Mouse (Mus musculus) cortical plate, adult 2 months (tissue): ENCODE results near the gene Hmgcs1. TPM values are rescaled to one million over a fixed set of nuclear protein-coding genes. Genes with fewer than 3 reads are reported as not detected.

Source experiments
- H3K27ac ChIP-seq: fragments of 200-500 bp; 2 replicates; pipeline ENCODE4 v1.5.1; 2012; ENCODE audit warnings: low read length, control low read depth, inconsistent platforms; ENCODE audit not compliant: insufficient read depth
- H3K4me1 ChIP-seq: fragments of 200-500 bp; 2 replicates; pipeline ENCODE4 v1.6.1; 2011; ENCODE audit warnings: low read length; ENCODE audit not compliant: control insufficient read depth, insufficient read depth
- H3K4me3 ChIP-seq: fragments of 200-500 bp; 2 replicates; pipeline ENCODE4 v1.5.1; 2011; ENCODE audit warnings: mild to moderate bottlenecking, low read length, control low read depth; ENCODE audit not compliant: insufficient read depth
- CTCF ChIP-seq: fragments of 200-500 bp; IDR thresholded peaks from 2 replicates; pipeline ENCODE4 v1.5.1; 2011; ENCODE audit warnings: mild to moderate bottlenecking, control low read depth, low read length; ENCODE audit not compliant: insufficient read depth; ENCODE audit errors: extremely low read depth
- POLR2A ChIP-seq: fragments of 200-500 bp; IDR thresholded peaks from 2 replicates; pipeline ENCODE4 v1.6.1; 2011; ENCODE audit warnings: mild to moderate bottlenecking, low read length, control low read depth; ENCODE audit not compliant: insufficient read depth; ENCODE audit errors: extremely low read depth
- polyA plus RNA-seq: library from polyadenylated mRNA; depleted of rRNA; stranded (reverse); fragments of >200 nt; gene quantifications from 2 replicates; pipeline ENCODE4 v1.2.3, GENCODE M21; 2012; rRNA removed

Hmgcs1 gene
- polyA plus RNA-seq = 186 and 222 TPM in 2 replicates

DNA sequence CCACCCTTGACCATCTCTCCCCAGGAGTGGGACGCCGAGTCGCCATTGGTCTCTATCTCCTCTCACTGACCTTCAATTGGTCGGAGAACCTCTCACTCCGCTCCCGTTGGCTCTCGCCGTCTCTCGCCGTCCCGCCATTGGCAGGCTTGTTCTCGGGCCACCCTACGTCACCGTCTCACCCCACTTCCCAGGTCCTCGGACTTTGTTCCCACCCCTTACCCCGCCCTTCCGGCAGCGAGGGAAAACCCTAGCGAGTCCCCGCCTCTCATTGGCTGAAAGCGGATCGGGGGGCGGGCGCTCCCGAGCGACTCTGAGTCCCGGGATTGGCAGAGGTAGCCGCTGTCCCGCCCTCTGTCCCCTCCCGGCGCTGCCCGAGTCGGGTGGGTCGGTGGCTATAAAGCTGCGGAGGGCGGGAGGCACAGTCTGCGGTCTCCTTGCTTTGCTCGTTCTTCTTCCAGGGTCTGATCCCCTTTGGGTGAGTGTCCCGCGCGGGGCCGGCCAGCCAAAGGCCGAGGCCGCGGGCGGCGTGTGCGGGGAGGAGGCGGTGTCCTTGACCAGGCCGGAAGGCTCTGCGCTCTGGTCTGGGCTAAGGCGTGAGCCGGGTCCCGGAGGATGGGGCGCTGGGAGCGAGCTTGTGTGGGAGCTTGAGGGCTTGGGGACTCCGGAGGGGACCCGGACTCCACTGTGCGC lies at the start of gene Hmgcs1:
TSS of gene Hmgcs1 (plus strand) at position 341 of the 690 bp plus-strand sequence.
- peaks cover 8% of the 10 kb centered on the region for H3K4me1 ChIP-seq
- H3K4me3 ChIP-seq = peak within 1 kb of the TSS; percentile 88
- TF ChIP-seq CTCF (no peak), POLR2A (peak; percentile 96)

DNA sequence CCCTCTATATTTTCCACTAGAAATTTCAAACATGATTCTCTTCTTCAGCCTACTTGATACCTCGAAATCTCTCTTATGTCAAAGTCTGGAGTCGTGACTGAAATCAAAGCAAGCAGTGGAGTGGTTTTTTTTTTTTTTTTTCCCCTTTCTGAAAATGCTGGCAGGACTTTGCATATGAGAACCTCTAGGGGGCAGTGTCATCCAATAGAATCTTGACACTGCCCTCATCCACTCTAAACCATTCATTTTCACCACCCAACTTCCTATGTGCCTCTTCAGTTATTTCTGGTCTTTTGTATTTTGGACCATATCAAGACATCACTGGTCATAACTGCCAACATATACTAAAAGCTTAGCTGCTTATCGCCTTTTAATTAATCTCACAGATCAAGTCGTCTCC lies 49.7 kb upstream of the Hmgcs1 start:
- TF ChIP-seq POLR2A (no peak), CTCF (peak; percentile 44; the same call in 1 of the 2 replicates)
- H3K27ac ChIP-seq = no peak overlapping the region
- no peak overlapping the region for H3K4me3 ChIP-seq
- H3K4me1 ChIP-seq = no peaks in the 10 kb centered on the region; the same call in 1 of the 2 replicates

More for the DNA sequence above, at the start of gene Hmgcs1:
- peak within 1 kb of the TSS; percentile 90 for H3K27ac ChIP-seq

GRCm38 (mm10) chr13:119641145-119641544 lies 49.0 kb upstream of the Hmgcs1 start:
- no peaks in the 10 kb centered on the region; the same call in 1 of the 2 replicates for H3K4me1 ChIP-seq
- TF ChIP-seq POLR2A (no peak), CTCF (no peak)

DNA sequence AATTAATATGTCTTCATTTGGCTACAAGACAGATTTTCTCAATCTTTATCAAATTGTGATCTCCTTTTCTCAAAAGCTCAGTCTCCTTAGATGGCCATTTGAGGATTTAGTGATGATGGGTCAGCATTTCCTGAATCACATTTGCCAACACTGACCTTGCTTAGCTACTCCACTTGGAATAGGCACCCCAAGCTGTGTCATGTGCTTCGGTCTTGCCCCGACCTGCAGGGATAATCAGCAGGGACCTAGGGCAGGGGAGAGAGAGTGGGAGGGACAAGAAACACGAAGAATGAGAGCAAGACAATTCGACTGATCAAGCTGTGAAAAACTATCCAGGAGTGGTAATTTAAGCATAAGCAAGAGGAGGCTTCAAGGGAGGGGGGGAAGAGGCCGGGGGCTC lies 45.4 kb upstream of the Hmgcs1 start:
- peaks cover 2% of the 10 kb centered on the region for H3K4me1 ChIP-seq
- TF ChIP-seq CTCF (no peak), POLR2A (no peak)
- H3K4me3 ChIP-seq = no peak overlapping the region
- H3K27ac ChIP-seq = no peak overlapping the region

More at GRCm38 (mm10) chr13:119641145-119641544, 49.0 kb upstream of the Hmgcs1 start:
- H3K4me3 ChIP-seq = no peak overlapping the region
- H3K27ac ChIP-seq = no peak overlapping the region

DNA sequence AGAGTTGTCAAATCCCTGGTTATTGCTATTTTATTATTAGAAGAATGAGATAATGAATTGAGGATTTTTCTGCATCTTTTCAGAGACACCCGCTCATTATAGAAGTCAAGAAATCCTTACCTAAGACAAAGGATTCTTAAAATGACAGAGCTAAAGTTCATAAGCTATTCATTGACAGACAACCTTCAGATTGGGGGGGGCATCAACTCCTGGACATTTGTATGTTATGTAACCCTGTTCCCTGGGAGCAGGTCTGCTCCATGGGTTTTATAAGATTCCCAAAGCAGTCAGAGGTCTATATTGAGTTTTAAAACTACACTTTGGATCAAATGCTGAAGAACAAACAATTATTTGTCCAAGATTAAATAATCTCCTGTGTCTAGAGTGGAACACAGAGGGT lies 43.7 kb upstream of the Hmgcs1 start:
- peaks cover 2% of the 10 kb centered on the region for H3K4me1 ChIP-seq
- H3K27ac ChIP-seq = no peak overlapping the region
- TF ChIP-seq CTCF = no peak
- TF ChIP-seq POLR2A = no peak
- H3K4me3 ChIP-seq = no peak overlapping the region

DNA sequence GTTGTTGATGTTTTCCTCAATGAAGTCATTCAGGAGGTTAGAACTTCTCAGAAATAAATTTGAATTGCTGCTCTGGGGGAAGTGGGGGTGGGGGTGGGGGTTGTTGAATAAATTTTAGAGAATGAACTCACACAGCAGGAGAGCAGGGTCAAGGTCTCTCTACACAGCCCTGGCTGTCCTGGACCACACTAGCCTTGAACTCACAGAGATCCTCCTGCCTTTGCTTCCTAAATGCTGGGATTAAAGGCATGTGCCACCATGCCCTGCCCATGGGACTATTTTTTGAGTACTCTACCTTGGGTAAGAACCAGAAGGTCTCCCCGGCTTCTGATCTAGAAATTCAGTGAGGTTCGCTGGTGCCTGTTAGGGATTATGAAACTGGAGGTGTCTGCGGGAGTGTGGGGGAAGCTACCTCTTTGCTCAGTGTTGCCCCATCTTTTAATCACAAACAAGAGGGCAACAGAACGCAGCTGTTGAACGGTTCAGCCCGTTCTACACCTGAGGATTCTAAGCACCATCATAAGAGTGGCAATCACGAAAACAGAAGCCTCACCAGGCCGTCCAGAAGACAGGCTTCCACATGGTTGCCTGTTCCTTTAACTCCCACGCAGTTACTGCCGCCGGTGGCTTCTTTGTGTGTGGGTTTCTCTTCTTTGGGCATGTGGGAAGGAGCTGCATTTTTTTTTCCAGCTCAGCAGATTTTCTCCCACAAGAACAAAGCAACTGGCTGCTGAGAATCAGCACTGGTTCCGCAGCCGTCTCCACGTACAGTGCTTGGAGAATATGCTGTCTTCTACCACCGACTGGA lies 41.1 kb upstream of the Hmgcs1 start:
- Histone ChIP-seq H3K27ac (peak overlapping the region; percentile 26; the same call in 1 of the 2 replicates), H3K4me1 (peaks cover 2% of the 10 kb centered on the region), H3K4me3 (no peak overlapping the region)
- TF ChIP-seq CTCF (no peak), POLR2A (peak; percentile 55)

DNA sequence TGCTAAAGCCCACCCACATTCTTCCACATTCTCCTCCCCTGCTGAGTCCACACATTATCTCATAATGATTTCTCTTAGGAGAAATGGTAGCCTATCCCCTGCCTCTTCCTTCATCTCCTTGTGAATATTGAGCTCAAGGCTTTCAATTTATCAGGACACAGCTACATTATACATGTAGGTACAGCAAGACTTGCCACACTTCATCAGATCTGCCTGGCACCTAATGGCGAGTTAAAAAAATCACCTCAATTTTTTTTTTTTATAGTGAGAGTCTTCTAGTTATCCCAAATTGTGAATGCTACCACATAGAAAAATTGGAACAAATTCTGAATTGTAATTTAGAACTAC lies 40.5 kb upstream of the Hmgcs1 start:
- Histone ChIP-seq H3K27ac (peak overlapping the region; percentile 26; the same call in 1 of the 2 replicates), H3K4me3 (no peak overlapping the region), H3K4me1 (peaks cover 2% of the 10 kb centered on the region)
- TF ChIP-seq POLR2A = no peak

GRCm38 (mm10) chr13:119654734-119655133 lies 35.4 kb upstream of the Hmgcs1 start:
- H3K4me1 ChIP-seq = peaks cover 3% of the 10 kb centered on the region; the same call in 1 of the 2 replicates
- H3K27ac ChIP-seq = no peak overlapping the region
- no peak overlapping the region for H3K4me3 ChIP-seq
- no peak for TF ChIP-seq POLR2A
- TF ChIP-seq CTCF = no peak

DNA sequence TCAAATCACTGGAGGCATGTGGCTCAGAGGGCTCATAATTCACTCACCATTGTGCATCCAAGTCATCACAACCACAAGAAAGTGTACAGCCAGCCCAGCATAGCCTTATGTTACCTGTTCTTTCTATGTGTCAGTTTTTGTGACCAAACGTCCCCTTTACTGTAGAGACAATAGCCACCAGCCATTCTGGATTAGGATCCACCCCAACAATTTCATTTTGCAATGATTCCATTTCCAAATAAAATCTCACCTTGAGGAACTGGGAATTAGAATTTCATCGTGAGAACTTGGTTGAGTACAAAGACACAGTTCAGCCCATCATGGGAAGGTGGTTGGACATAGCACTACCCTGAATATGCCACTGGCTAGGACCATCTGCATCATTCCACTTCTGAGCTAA lies 33.9 kb upstream of the Hmgcs1 start:
- Histone ChIP-seq H3K4me1 (peaks cover 3% of the 10 kb centered on the region; the same call in 1 of the 2 replicates), H3K27ac (peak overlapping the region; percentile 23; the same call in 1 of the 2 replicates), H3K4me3 (no peak overlapping the region)
- no peak for TF ChIP-seq CTCF
- no peak for TF ChIP-seq POLR2A
